In genomic region chr5:64905516-64906271, GRCm38 (mm10) we compare ENCODE assay signal across 13 mouse cellular contexts. TPM values are rescaled to one million over a fixed set of nuclear protein-coding genes. Genes with fewer than 3 reads are reported as not detected.
DNase-seq lines count a peak whose midpoint lies in the region; ATAC-seq lines count a peak whose summit lies in the region.
"Had no signal": no experiment of that assay in that cellular context is flagged by ENCODE, and none has a peak within 500 bp of the region (broad histone marks: within the 10 kb centered on the region; RNA-seq: fewer than 3 reads in every experiment).

No protein-coding gene starts in this region.

- peaks cover 10% of the 10 kb centered on the region for H3K9me3 ChIP-seq in heart, embryonic 12.5 days (replicated peaks)

- no peak for ATAC-seq in heart, embryonic 12.5 days (ENCODE audit: insufficient number of reproducible peaks, low FRiP score)
- ATAC-seq: hindbrain, embryonic 16.5 days; liver, embryonic 12.5 days had no signal

- no peak overlapping the region for H3K27ac ChIP-seq in heart, embryonic 12.5 days (ENCODE audit: poor library complexity, severe bottlenecking)
- H3K27ac ChIP-seq: forebrain, embryonic 10.5 days; liver, embryonic 12.5 days had no signal

- no peak overlapping the region for H3K9ac ChIP-seq in heart, embryonic 12.5 days
- H3K9ac ChIP-seq: liver, embryonic 12.5 days had no signal

- H3K4me3 ChIP-seq in heart, embryonic 12.5 days = no peak overlapping the region
- H3K4me3 ChIP-seq: forebrain, embryonic 10.5 days; liver, embryonic 12.5 days had no signal

- no peaks in the 10 kb centered on the region for H3K27me3 ChIP-seq in heart, embryonic 12.5 days (replicated peaks)
- H3K27me3 ChIP-seq: liver, embryonic 12.5 days had no signal

- DNase-seq in heart, postnatal 14 days = no peak
- peak; percentile 37 for DNase-seq in lung, postnatal 10 days
- DNase-seq in lung, adult 18-20 months = no peak
- peak; percentile 81 for DNase-seq in T-cell, adult 2 months (ENCODE audit: low spot score)
- peak; percentile 72 for DNase-seq in thymus, postnatal 14 days
- DNase-seq in testis, postnatal 10 days (ENCODE audit: low spot score) = no peak
- no peak for DNase-seq in neural tube, embryonic 10.5 days (ENCODE audit: extremely low spot score, low spot score)
- DNase-seq: cerebellum, adult 9-11 months; right cerebral cortex, postnatal 25 days had no signal

- intact Hi-C loops in heart, postnatal 14 days (cut with DNase I) = no loop called here

- no peaks in the 10 kb centered on the region for H3K36me3 ChIP-seq in heart, embryonic 12.5 days
- H3K36me3 ChIP-seq: forebrain, embryonic 10.5 days; liver, embryonic 12.5 days had no signal

- peak overlapping the region; percentile 41 for H3K4me2 ChIP-seq in heart, embryonic 12.5 days
- H3K4me2 ChIP-seq: liver, embryonic 12.5 days had no signal

- WGBS in heart, embryonic 12.5 days = 61% methylated on average over 14 of the region's 14 CpGs

- no peaks in the 10 kb centered on the region for H3K4me1 ChIP-seq in heart, embryonic 12.5 days (replicated peaks)
- H3K4me1 ChIP-seq: forebrain, embryonic 10.5 days; liver, embryonic 12.5 days had no signal

RNA-seq across cellular contexts. Expression of gene Tlr1, which starts 27.7 kb away (rescaled TPM):
- 0.21 and 0.47 TPM in 2 replicates for polyA plus RNA-seq in heart, embryonic 12.5 days (2016; fragmentation: Nextera tagmentation; extraction: Ambion mirVana)
- total RNA-seq in heart, postnatal 14 days (2021) = under 1 TPM; 0.34 to 0.43 TPM

RNA-seq across cellular contexts. Expression of gene Tlr6, which starts 54.2 kb away (rescaled TPM):
- 0.67 and 0.72 TPM in 2 replicates for polyA plus RNA-seq in heart, embryonic 12.5 days (2016; fragmentation: Nextera tagmentation; extraction: Ambion mirVana)
- total RNA-seq in heart, postnatal 14 days (2021) = 1 to 10 TPM in 1 of 2 experiments, under 1 TPM in 1; 0.96 to 1.7 TPM

Comparison
In these comparisons a context has a peak if more than half of its experiments do, and no peak if none do; other contexts are left out.
1. DNase-seq: peak in lung, postnatal 10 days (single experiment), T-cell, adult 2 months (single experiment) and thymus, postnatal 14 days (single experiment); none in heart, postnatal 14 days (0 of 2), lung, adult 18-20 months (0 of 2), testis, postnatal 10 days (single experiment) and neural tube, embryonic 10.5 days (single experiment).